Mouse (Mus musculus): ENCODE measurements around the gene Defa25.
A peak's percentile ranks its signal among the peaks of the same experiment; 100 is the strongest.
"Not testable (repeated sequence)": the region's sequence is repeated elsewhere in the genome, so short reads cannot be mapped to it uniquely, and the experiment has no call there.

Gene Defa25

GRCm38 (mm10) chr8:21084142-21084541, at the start of gene Defa25:
Gene Defa25 (plus strand): TSS chr8:21084442.
- not testable (repeated sequence) for DNase-seq

- not testable (repeated sequence) for DNase-seq
Observed at GRCm38 (mm10) chr8:21054747-21055146, 29.5 kb upstream of the Defa25 start, which contains the start of gene Defa23. Gene Defa23 (plus strand): TSS chr8:21055047.

GRCm38 (mm10) chr8:21064738-21065137, 19.5 kb upstream of the Defa25 start, which contains the start of gene Defa35:
Gene Defa35 (plus strand): TSS chr8:21065038.
- not testable (repeated sequence) for DNase-seq

GRCm38 (mm10) chr8:21093106-21093505, 8.9 kb downstream of the Defa25 start:
- peak in 1 of 2 experiments; percentile 8 for DNase-seq

- not testable (repeated sequence) for DNase-seq
Observed at GRCm38 (mm10) chr8:21095950-21096349, 11.7 kb downstream of the Defa25 start, which contains the start of gene Gm14851. Gene Gm14851 (minus strand): TSS chr8:21096050.

- not testable (repeated sequence) for DNase-seq
Observed at GRCm38 (mm10) chr8:21134342-21134741, 50.1 kb downstream of the Defa25 start, which contains the start of gene Defa30. Gene Defa30 (plus strand): TSS chr8:21134642.
